Comparison of ENCODE assay signal across 10 mouse cellular contexts in the genomic region with DNA sequence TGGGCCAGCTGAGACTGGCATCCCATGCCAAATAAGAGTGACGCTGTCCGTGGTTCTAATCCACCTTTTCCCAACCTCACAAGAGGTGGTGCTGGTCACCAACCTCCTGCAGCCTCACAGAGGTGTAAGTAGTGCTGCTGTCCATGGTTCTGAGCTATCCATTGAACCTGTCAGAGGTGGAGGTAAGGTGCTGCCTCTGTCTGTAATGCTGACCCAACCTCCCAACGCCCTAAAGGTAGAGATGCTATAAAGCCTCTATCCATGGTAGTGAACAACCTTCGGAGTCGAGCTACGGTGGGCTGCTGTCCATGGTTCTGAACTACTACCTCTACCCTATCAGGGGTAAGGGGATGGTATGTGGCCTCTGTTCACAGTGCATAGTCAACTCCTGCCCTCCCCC. TPM values are rescaled to one million over a fixed set of nuclear protein-coding genes. Genes with fewer than 3 reads are reported as not detected.
DNase-seq lines count a peak whose midpoint lies in the region; ATAC-seq and TF ChIP-seq lines count a peak whose summit lies in the region.
"Had no signal": no experiment of that assay in that cellular context is flagged by ENCODE, and none has a peak within 500 bp of the region (broad histone marks: within the 10 kb centered on the region; RNA-seq: fewer than 3 reads in every experiment).

No protein-coding gene starts in this region.

- no peaks in the 10 kb centered on the region for H3K9me3 ChIP-seq in lung, embryonic 14.5 days (ENCODE audit: low read depth, low read length)
- H3K9me3 ChIP-seq in hindbrain, postnatal 0 days (ENCODE audit: low read length): no peaks in the 10 kb centered on the region
- peaks cover 2% of the 10 kb centered on the region; the same call in 1 of the 2 replicates for H3K9me3 ChIP-seq in hindbrain, embryonic 16.5 days (ENCODE audit: control insufficient read depth, low read length)

- H3K4me3 ChIP-seq in lung, embryonic 14.5 days (ENCODE audit: low read depth, low read length): no peak overlapping the region
- H3K4me3 ChIP-seq in hindbrain, postnatal 0 days (ENCODE audit: low read length): no peak overlapping the region
- H3K4me3 ChIP-seq in hindbrain, embryonic 16.5 days (ENCODE audit: low read length): no peak overlapping the region

- TF ChIP-seq CTCF in lung, embryonic 14.5 days (IDR thresholded peaks at IDR 0.05; ENCODE audit: low read depth): no peak
- TF ChIP-seq CTCF in hindbrain, postnatal 0 days (IDR thresholded peaks at IDR 0.05; ENCODE audit: low read depth): no peak

- H3K36me3 ChIP-seq in lung, embryonic 14.5 days (ENCODE audit: insufficient read depth): no peaks in the 10 kb centered on the region
- H3K36me3 ChIP-seq in hindbrain, postnatal 0 days (ENCODE audit: insufficient read depth, low read length): no peaks in the 10 kb centered on the region
- H3K36me3 ChIP-seq in hindbrain, embryonic 16.5 days (ENCODE audit: control insufficient read depth, insufficient read depth, low read length): no peaks in the 10 kb centered on the region

- no peaks in the 10 kb centered on the region for H3K4me1 ChIP-seq in lung, embryonic 14.5 days (ENCODE audit: insufficient read depth)
- no peaks in the 10 kb centered on the region for H3K4me1 ChIP-seq in hindbrain, postnatal 0 days (ENCODE audit: insufficient read depth, low read length)
- no peaks in the 10 kb centered on the region for H3K4me1 ChIP-seq in hindbrain, embryonic 16.5 days (ENCODE audit: control insufficient read depth, insufficient read depth, low read depth, low read length)

- DNase-seq in lung, embryonic 14.5 days: peak; percentile 87
- DNase-seq in lung, adult 18-20 months: no peak
- DNase-seq in c-Kit-positive CD71-negative TER-119-negative erythroid progenitor cells, embryonic 14.5 days (ENCODE audit: low read depth): peak; percentile 13
- DNase-seq in kidney, adult 9 months: peak; percentile 54
- peak; percentile 64 for DNase-seq in retina, embryonic 14.5 days (ENCODE audit: low spot score)
- DNase-seq in gastrocnemius, adult 8-10 months (ENCODE audit: low spot score in 2 of 2): no peak
- no peak for DNase-seq in hindbrain, postnatal 0 days (ENCODE audit: low spot score)

- no peak overlapping the region for H3K4me2 ChIP-seq in lung, embryonic 14.5 days
- H3K4me2 ChIP-seq in hindbrain, postnatal 0 days (ENCODE audit: low read depth, low read length): no peak overlapping the region
- H3K4me2 ChIP-seq in hindbrain, embryonic 16.5 days (ENCODE audit: low read length): no peak overlapping the region

- WGBS in lung, embryonic 14.5 days: 13% methylated on average over 6 of the region's 6 CpGs
- 24% methylated on average over 6 of the region's 6 CpGs for WGBS in hindbrain, postnatal 0 days
- WGBS in hindbrain, embryonic 16.5 days: 31% methylated on average over 6 of the region's 6 CpGs

- no peak overlapping the region for H3K9ac ChIP-seq in lung, embryonic 14.5 days
- no peak overlapping the region for H3K9ac ChIP-seq in hindbrain, postnatal 0 days (replicated peaks; ENCODE audit: low read length)
- no peak overlapping the region for H3K9ac ChIP-seq in hindbrain, embryonic 16.5 days (ENCODE audit: low read depth, low read length)

- no peak overlapping the region for H3K27ac ChIP-seq in lung, embryonic 14.5 days (ENCODE audit: low read depth)
- no peak overlapping the region for H3K27ac ChIP-seq in hindbrain, postnatal 0 days
- H3K27ac ChIP-seq in hindbrain, embryonic 16.5 days (ENCODE audit: low read depth, low read length): no peak overlapping the region

- H3K27me3 ChIP-seq in lung, embryonic 14.5 days (ENCODE audit: insufficient read depth, low read length): no peaks in the 10 kb centered on the region
- no peaks in the 10 kb centered on the region for H3K27me3 ChIP-seq in hindbrain, postnatal 0 days (ENCODE audit: insufficient read depth, low read length)
- H3K27me3 ChIP-seq in hindbrain, embryonic 16.5 days (replicated peaks; ENCODE audit: control insufficient read depth, insufficient read depth, low read length): no peaks in the 10 kb centered on the region

- peak; percentile 71; the same call in 1 of the 2 replicates for ATAC-seq in lung, embryonic 14.5 days (ENCODE audit: insufficient read depth)
- ATAC-seq in hindbrain, postnatal 0 days: no peak
- no peak for ATAC-seq in hindbrain, embryonic 16.5 days

RNA-seq across cellular contexts. Expression of a gene that starts 11.5 kb away (rescaled TPM):
- 0.19 and 0.21 TPM in 2 replicates for polyA plus RNA-seq in lung, embryonic 14.5 days (2014; fragmentation: Nextera tagmentation; extraction: Ambion mirVana)
- not detected for total RNA-seq in gastrocnemius, adult 8-10 months (2022)
- total RNA-seq in hindbrain, postnatal 0 days (2014; rRNA removed): 29.5 and 29.6 TPM in 2 replicates
- polyA plus RNA-seq in hindbrain, postnatal 0 days (2015; fragmentation: Nextera tagmentation; extraction: Ambion mirVana): 13.8 and 18.3 TPM in 2 replicates
- 26.3 and 28.6 TPM in 2 replicates for polyA plus RNA-seq in hindbrain, embryonic 16.5 days (2015; fragmentation: Nextera tagmentation; extraction: Ambion mirVana)
- total RNA-seq: neutrophil, adult 5-6 weeks had no signal
- polyA plus RNA-seq: heart, embryonic 14.5 days had no signal

Comparison
In these comparisons a context has a peak if more than half of its experiments do, and no peak if none do; other contexts are left out.
1. DNase-seq: peak in lung, embryonic 14.5 days (single experiment), c-Kit-positive CD71-negative TER-119-negative erythroid progenitor cells, embryonic 14.5 days (single experiment), kidney, adult 9 months (single experiment) and retina, embryonic 14.5 days (single experiment); none in lung, adult 18-20 months (0 of 2), gastrocnemius, adult 8-10 months (0 of 2) and hindbrain, postnatal 0 days (single experiment).
2. RNA of a gene that starts 11.5 kb away (polyA plus RNA-seq): 26.3 to 28.6 TPM in hindbrain, embryonic 16.5 days and 13.8 to 18.3 TPM in hindbrain, postnatal 0 days; 0.19 to 0.21 TPM in lung, embryonic 14.5 days; every median in the first group is over 10 times any median in the second.